Mouse (Mus musculus) testis, adult 2 months (tissue): ENCODE data around the gene Il3. TPM values are rescaled to one million over a fixed set of nuclear protein-coding genes. Genes with fewer than 3 reads are reported as not detected.

Experiments
- H3K27ac ChIP-seq: fragments of 200-500 bp; 2 replicates; pipeline ENCODE4 v1.5.1; 2012; ENCODE audit warnings: low read depth, low read length; ENCODE audit not compliant: control insufficient read depth, insufficient read depth
- H3K27me3 ChIP-seq: fragments of 200-500 bp; 2 replicates; pipeline ENCODE4 v1.6.1; 2012; ENCODE audit warnings: mild to moderate bottlenecking, low read length, moderate library complexity; ENCODE audit not compliant: control insufficient read depth, insufficient read depth
- H3K36me3 ChIP-seq: fragments of 200-500 bp; 2 replicates; pipeline ENCODE4 v1.6.1; 2012; ENCODE audit warnings: mild to moderate bottlenecking, low read length; ENCODE audit not compliant: control insufficient read depth, insufficient read depth
- H3K4me1 ChIP-seq: fragments of 200-500 bp; 2 replicates; pipeline ENCODE4 v1.6.1; 2012; ENCODE audit warnings: low read length; ENCODE audit not compliant: control insufficient read depth, insufficient read depth
- H3K4me3 ChIP-seq: fragments of 200-500 bp; 2 replicates; pipeline ENCODE4 v1.5.1; 2012; ENCODE audit warnings: low read depth, mild to moderate bottlenecking, low read length, moderate library complexity, mixed read lengths; ENCODE audit not compliant: control insufficient read depth
- CTCF ChIP-seq: fragments of 200-500 bp; IDR thresholded peaks from 2 replicates; pipeline ENCODE4 v1.5.1; 2012; ENCODE audit warnings: low read depth, mild to moderate bottlenecking, inconsistent platforms, low read length, moderate library complexity; ENCODE audit not compliant: control insufficient read depth, insufficient read depth, insufficient replicate concordance
- POLR2A ChIP-seq: fragments of 200-500 bp; IDR thresholded peaks from 2 replicates; pipeline ENCODE4 v1.6.1; 2012; ENCODE audit warnings: low read depth, mild to moderate bottlenecking, inconsistent platforms, low read length, moderate library complexity; ENCODE audit not compliant: control insufficient read depth
- polyA plus RNA-seq: library from polyadenylated mRNA; depleted of rRNA; stranded (reverse); fragments of >200 nt; gene quantifications from 2 replicates; pipeline ENCODE4 v1.2.3, GENCODE M21; 2012

Il3 gene
- polyA plus RNA-seq, 1 experiment: not detected

- H3K4me3 ChIP-seq: no peak overlapping the region
- no peaks in the 10 kb centered on the region for H3K36me3 ChIP-seq
- TF ChIP-seq POLR2A: no peak
- TF ChIP-seq CTCF: no peak
- no peak overlapping the region for H3K27ac ChIP-seq
- no peaks in the 10 kb centered on the region for H3K27me3 ChIP-seq
- H3K4me1 ChIP-seq: no peaks in the 10 kb centered on the region
These were observed 17.3 kb downstream of the Il3 start for GRCm38 (mm10) chr11:54249748-54250147.

GRCm38 (mm10) chr11:54248940-54249717 is 17.9 kb downstream of the Il3 start, which contains the start of gene Csf2:
Csf2 (minus strand) TSS chr11:54249667.
- TF ChIP-seq CTCF (no peak), POLR2A (no peak)
- Histone ChIP-seq H3K36me3 (no peaks in the 10 kb centered on the region), H3K27me3 (no peaks in the 10 kb centered on the region), H3K27ac (no peak within 1 kb of the TSS), H3K4me1 (no peaks in the 10 kb centered on the region), H3K4me3 (no peak within 1 kb of the TSS)

DNA sequence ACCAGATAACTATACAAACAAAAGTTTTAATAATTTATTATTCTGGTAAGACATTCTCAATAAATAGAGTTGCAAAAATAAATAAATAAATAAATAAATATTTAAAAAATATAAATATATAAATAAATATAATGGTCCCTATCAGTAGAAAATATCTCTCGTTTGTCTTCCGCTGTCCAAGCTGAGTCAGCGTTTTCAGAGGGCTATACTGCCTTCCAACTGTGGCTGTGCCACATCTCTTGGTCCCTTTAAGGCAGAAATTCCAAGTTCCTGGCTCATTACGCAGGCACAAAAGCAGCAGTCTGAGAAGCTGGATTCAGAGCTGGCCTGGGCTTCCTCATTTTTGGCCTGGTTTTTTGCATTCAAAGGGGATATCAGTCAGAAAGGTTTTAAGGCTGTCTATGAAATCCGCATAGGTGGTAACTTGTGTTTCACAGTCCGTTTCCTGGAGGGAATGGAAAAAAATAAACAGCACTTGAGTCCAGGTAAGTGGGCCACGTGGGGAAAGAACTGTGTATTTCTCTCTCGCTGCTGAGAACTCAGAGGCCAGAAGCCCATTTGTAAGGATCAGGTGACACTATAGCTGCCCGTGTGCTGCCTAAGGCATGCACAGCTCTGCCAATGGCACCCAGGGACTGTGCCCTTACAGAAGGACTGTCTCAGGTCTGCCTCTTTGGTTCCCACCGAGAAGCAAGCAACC is 19.7 kb downstream of the Il3 start:
- H3K27ac ChIP-seq: no peak overlapping the region

GRCm38 (mm10) chr11:54244465-54244864 is 22.6 kb downstream of the Il3 start:
- Histone ChIP-seq H3K27me3 (no peaks in the 10 kb centered on the region), H3K36me3 (no peaks in the 10 kb centered on the region), H3K4me3 (no peak overlapping the region), H3K4me1 (no peaks in the 10 kb centered on the region), H3K27ac (no peak overlapping the region)
- no peak for TF ChIP-seq CTCF
- TF ChIP-seq POLR2A: no peak

More for the DNA sequence above, 19.7 kb downstream of the Il3 start:
- Histone ChIP-seq H3K36me3 (no peaks in the 10 kb centered on the region), H3K4me3 (no peak overlapping the region), H3K27me3 (no peaks in the 10 kb centered on the region), H3K4me1 (no peaks in the 10 kb centered on the region)
- TF ChIP-seq CTCF (no peak), POLR2A (no peak)

DNA sequence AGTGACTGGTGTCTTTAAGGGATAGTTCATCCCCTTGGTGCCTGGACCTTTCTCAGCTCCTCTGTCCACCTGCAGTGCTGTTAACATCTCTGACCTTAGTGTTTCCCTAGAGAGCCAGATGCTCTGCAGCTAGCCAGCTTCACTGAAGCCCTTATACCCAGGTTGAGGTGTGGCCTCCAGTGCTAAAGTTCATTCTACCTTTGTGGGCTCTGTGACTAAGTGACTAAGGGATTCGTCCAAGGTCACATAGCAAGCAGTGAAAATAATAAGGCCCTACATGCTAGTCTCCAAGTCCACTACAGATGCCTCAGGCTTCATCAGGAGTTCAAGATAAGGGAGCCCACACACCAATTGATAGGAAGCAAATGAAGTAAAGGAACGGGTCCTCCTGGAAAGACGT is 24.6 kb downstream of the Il3 start:
- no peaks in the 10 kb centered on the region for H3K27me3 ChIP-seq
- H3K4me1 ChIP-seq: no peaks in the 10 kb centered on the region
- TF ChIP-seq CTCF (no peak), POLR2A (no peak)
- H3K4me3 ChIP-seq: no peak overlapping the region
- H3K36me3 ChIP-seq: no peaks in the 10 kb centered on the region
- H3K27ac ChIP-seq: no peak overlapping the region

GRCm38 (mm10) chr11:54236939-54237338 is 30.1 kb downstream of the Il3 start:
- H3K4me1 ChIP-seq: no peaks in the 10 kb centered on the region
- no peak overlapping the region for H3K4me3 ChIP-seq
- no peak for TF ChIP-seq POLR2A
- TF ChIP-seq CTCF: no peak
- no peaks in the 10 kb centered on the region for H3K36me3 ChIP-seq
- H3K27me3 ChIP-seq: no peaks in the 10 kb centered on the region
- no peak overlapping the region for H3K27ac ChIP-seq

GRCm38 (mm10) chr11:54227478-54227877 is 39.6 kb downstream of the Il3 start:
- TF ChIP-seq CTCF (no peak), POLR2A (no peak)
- H3K27ac ChIP-seq: no peak overlapping the region
- H3K27me3 ChIP-seq: no peaks in the 10 kb centered on the region
- no peak overlapping the region for H3K4me3 ChIP-seq
- H3K4me1 ChIP-seq: no peaks in the 10 kb centered on the region; the same call in 1 of the 2 replicates
- H3K36me3 ChIP-seq: no peaks in the 10 kb centered on the region
